Mouse (Mus musculus) midbrain, embryonic 15.5 days (tissue): ENCODE data around the gene Ctf1. TPM values are rescaled to one million over a fixed set of nuclear protein-coding genes. Genes with fewer than 3 reads are reported as not detected.
A peak's percentile ranks its signal among the peaks of the same experiment; 100 is the strongest.

ENCODE experiments used
- ATAC-seq: fragments of 200-750 bp; cut with Nextera tagmentation; replicated peaks from 2 replicates; pipeline ENCODE4 v1.8.0; 2017; ENCODE audit warnings: moderate TSS enrichment
- H3K27ac ChIP-seq: fragments of 300-500 bp; sonication (generic); 2 replicates; pipeline ENCODE4 v1.5.1; 2015; ENCODE audit warnings: mild to moderate bottlenecking, inconsistent platforms
- H3K27me3 ChIP-seq: fragments of 300-500 bp; sonication (generic); replicated peaks from 2 replicates; pipeline ENCODE4 v1.6.1; 2015; ENCODE audit warnings: inconsistent platforms
- H3K36me3 ChIP-seq: fragments of 300-500 bp; sonication (generic); replicated peaks from 2 replicates; pipeline ENCODE4 v1.6.1; 2015; ENCODE audit warnings: inconsistent platforms
- H3K4me1 ChIP-seq: fragments of 300-500 bp; sonication (generic); 2 replicates; pipeline ENCODE4 v1.6.1; 2015; ENCODE audit warnings: inconsistent platforms
- H3K4me2 ChIP-seq: fragments of 300-500 bp; sonication (generic); 2 replicates; pipeline ENCODE4 v1.6.1; 2015; ENCODE audit warnings: inconsistent platforms, mild to moderate bottlenecking, moderate library complexity
- H3K4me3 ChIP-seq: fragments of 300-500 bp; sonication (generic); 2 replicates; pipeline ENCODE4 v1.5.1; 2015; ENCODE audit warnings: mild to moderate bottlenecking, inconsistent platforms
- H3K9ac ChIP-seq: fragments of 300-500 bp; sonication (generic); 2 replicates; pipeline ENCODE4 v1.6.1; 2015; ENCODE audit warnings: mild to moderate bottlenecking, inconsistent platforms
- H3K9me3 ChIP-seq: fragments of 300-500 bp; sonication (generic); 2 replicates; pipeline ENCODE4 v1.6.1; 2016; ENCODE audit warnings: inconsistent platforms
- WGBS: fragments of 180-500 bp; shearing (Covaris S2); methylation state at CpG from one replicate; pipeline ENCODE4 v1.1.7; 2015; ENCODE audit warnings: mixed read lengths; 5-methylcytosine and 5-hydroxymethylcytosine counted together
- polyA plus RNA-seq: library from polyadenylated mRNA; unstranded; fragments of >200 nt; fragmentation: Nextera tagmentation; extraction: Ambion mirVana; gene quantifications from 2 replicates; pipeline ENCODE4 v1.2.1, GENCODE M21; 2015

Ctf1 gene
- polyA plus RNA-seq, 1 experiment from 2014 or later, result 3.8 TPM

GRCm38 (mm10) chr7:127700712-127701331 lies 11.7 kb upstream of the Ctf1 start:
- Histone ChIP-seq H3K9ac (no peak overlapping the region), H3K4me3 (no peak overlapping the region), H3K4me1 (no peaks in the 10 kb centered on the region), H3K27me3 (no peaks in the 10 kb centered on the region), H3K36me3 (peaks cover 20% of the 10 kb centered on the region; the same call in 1 of the 2 replicates), H3K27ac (no peak overlapping the region), H3K4me2 (no peak overlapping the region), H3K9me3 (no peaks in the 10 kb centered on the region)
- no peak for ATAC-seq
- 88% methylated on average over 3 of the region's 3 CpGs for WGBS

DNA sequence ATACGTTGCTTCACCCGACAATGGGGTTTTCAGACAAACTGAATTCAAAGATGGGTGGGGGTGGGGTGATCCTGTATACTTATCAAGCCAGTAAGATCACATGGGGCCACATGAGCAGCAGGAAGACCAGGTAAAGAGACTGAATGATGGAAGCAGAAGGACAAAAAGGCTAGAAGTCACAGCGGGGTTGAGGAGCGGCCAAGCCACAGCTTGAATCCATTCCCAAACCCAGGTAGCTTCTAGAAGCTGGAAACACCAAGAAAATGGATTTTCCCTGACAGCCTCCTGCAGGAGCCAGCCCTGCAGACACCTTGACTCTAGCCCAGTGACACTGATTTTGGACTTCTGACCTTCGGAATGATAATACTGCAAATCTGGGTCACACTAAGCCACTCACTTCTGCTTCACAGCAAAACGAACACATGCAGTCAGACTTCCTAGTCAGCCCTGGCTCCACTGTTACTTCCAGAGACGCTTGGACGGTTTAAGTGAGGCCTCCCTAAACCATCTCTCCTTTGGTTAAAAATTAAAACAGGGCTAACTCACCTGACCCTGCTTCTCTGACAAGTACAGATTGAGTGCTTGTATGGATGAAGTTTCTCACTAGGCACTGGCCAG lies 8.9 kb upstream of the Ctf1 start:
- H3K27ac ChIP-seq, result no peak overlapping the region
- no peak for ATAC-seq
- H3K9ac ChIP-seq, result no peak overlapping the region
- H3K4me2 ChIP-seq, result no peak overlapping the region
- peaks cover 20% of the 10 kb centered on the region; the same call in 1 of the 2 replicates for H3K36me3 ChIP-seq
- H3K4me1 ChIP-seq, result peaks cover 14% of the 10 kb centered on the region
- H3K9me3 ChIP-seq, result no peaks in the 10 kb centered on the region
- H3K27me3 ChIP-seq, result no peaks in the 10 kb centered on the region
- 91% methylated on average over 8 of the region's 8 CpGs for WGBS
- H3K4me3 ChIP-seq, result no peak overlapping the region

DNA sequence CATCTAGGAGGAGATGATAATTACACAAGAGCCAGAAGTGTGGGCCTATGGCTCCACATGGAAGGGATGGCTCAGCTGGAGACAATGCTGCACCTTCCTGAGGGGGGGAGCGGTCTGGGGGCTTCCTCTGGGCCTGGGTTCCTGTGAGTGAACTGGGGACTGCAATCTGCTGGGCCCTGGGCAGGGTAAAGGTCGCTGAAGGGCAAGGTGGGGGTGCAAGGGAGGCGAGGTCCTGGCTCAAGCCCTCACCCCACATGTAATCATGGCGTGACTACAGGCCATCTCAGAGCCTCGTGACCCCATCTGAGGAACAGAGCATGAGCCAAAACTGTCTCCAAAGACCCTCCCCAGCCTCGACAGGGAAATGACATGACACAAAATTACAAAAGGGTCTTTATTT lies 7.9 kb upstream of the Ctf1 start:
- Histone ChIP-seq H3K4me3 (no peak overlapping the region), H3K4me2 (no peak overlapping the region), H3K9me3 (no peaks in the 10 kb centered on the region), H3K9ac (no peak overlapping the region), H3K27ac (no peak overlapping the region), H3K36me3 (peaks cover 20% of the 10 kb centered on the region; the same call in 1 of the 2 replicates), H3K4me1 (peaks cover 21% of the 10 kb centered on the region), H3K27me3 (no peaks in the 10 kb centered on the region)
- 88% methylated on average over 6 of the region's 6 CpGs for WGBS
- no peak for ATAC-seq

- Histone ChIP-seq H3K4me1 (peaks cover 21% of the 10 kb centered on the region), H3K27ac (no peak overlapping the region), H3K4me3 (no peak overlapping the region), H3K27me3 (no peaks in the 10 kb centered on the region), H3K36me3 (peaks cover 20% of the 10 kb centered on the region; the same call in 1 of the 2 replicates), H3K9me3 (no peaks in the 10 kb centered on the region), H3K9ac (no peak overlapping the region), H3K4me2 (no peak overlapping the region)
- 82% methylated on average over 4 of the region's 4 CpGs for WGBS
- no peak for ATAC-seq
These were observed 6.8 kb upstream of the Ctf1 start for GRCm38 (mm10) chr7:127705706-127706105.

GRCm38 (mm10) chr7:127707045-127707956 lies 5.2 kb upstream of the Ctf1 start:
- H3K36me3 ChIP-seq, result peaks cover 20% of the 10 kb centered on the region; the same call in 1 of the 2 replicates
- H3K4me1 ChIP-seq, result peaks cover 22% of the 10 kb centered on the region
- H3K4me2 ChIP-seq, result peak overlapping the region; percentile 70
- H3K27me3 ChIP-seq, result no peaks in the 10 kb centered on the region
- H3K4me3 ChIP-seq, result peak overlapping the region; percentile 85
- peak overlapping the region; percentile 91 for H3K9ac ChIP-seq
- no peaks in the 10 kb centered on the region for H3K9me3 ChIP-seq
- ATAC-seq, result no peak; the same call in 1 of the 2 replicates
- 24% methylated on average over 22 of the region's 22 CpGs for WGBS
- H3K27ac ChIP-seq, result peak overlapping the region; percentile 93

- H3K36me3 ChIP-seq, result peaks cover 18% of the 10 kb centered on the region; the same call in 1 of the 2 replicates
- peak overlapping the region; percentile 70 for H3K4me2 ChIP-seq
- H3K27ac ChIP-seq, result peak overlapping the region; percentile 93
- peak overlapping the region; percentile 85 for H3K4me3 ChIP-seq
- WGBS, result 0% methylated on average over 5 of the region's 5 CpGs
- peak overlapping the region; percentile 91 for H3K9ac ChIP-seq
- H3K9me3 ChIP-seq, result no peaks in the 10 kb centered on the region
- H3K4me1 ChIP-seq, result peaks cover 28% of the 10 kb centered on the region
- peak; percentile 7 for ATAC-seq
- no peaks in the 10 kb centered on the region for H3K27me3 ChIP-seq
These were observed 4.7 kb upstream of the Ctf1 start for GRCm38 (mm10) chr7:127707957-127708206.

DNA sequence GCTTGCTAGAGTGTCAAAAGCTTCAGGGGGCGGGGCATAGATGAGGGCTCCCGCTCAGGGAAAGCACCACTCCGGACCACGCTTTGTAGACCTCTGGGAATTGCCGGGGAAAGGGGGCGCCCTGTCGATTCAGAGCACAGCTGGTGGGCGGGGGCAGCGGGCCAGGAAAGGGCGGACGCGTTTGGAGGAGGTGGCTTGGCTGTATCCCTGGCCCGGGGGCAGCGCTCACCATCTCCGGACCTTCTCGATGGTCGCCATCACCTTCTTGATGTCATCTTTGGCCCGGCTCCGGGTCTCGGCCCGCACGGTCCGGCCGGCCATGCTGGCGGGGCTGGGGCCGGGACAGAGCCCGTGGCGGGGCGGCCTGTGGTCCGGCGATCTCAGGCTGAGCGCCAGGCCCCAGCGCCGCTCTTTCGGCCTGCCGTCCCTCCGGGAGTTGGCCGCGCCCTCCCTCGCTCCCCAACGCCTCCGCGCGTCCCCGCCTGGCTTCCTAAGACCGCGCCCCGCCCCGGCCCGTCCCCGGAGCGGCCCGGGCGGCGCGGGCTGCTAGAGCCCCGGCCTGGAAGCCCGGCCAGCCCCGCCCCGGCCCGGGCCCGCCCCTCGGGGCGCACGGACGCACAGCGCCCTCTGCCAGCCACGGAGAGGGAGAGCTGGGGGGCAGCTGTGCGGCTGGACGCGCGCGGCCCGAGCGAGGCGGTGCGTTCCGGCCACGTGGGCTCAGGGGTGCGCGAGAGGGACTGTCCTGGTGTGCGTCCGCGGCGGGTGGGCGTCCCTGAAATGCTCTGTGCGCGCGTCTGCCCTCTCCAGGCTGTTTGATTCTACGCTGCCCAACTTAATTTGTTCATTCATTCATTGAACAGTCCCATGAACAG lies 4.1 kb upstream of the Ctf1 start, which contains the start of gene Bcl7c:
Gene Bcl7c (minus strand): TSS at position 727 of the 872 bp plus-strand sequence.
- WGBS, result under 1% methylated on average over 67 of the region's 90 CpGs
- Histone ChIP-seq H3K4me1 (peaks cover 32% of the 10 kb centered on the region), H3K9me3 (no peaks in the 10 kb centered on the region)

GRCm38 (mm10) chr7:127709261-127709979 lies 3.1 kb upstream of the Ctf1 start:
- Histone ChIP-seq H3K27ac (peak overlapping the region; percentile 93), H3K9ac (no peak overlapping the region), H3K4me2 (peak overlapping the region; percentile 70), H3K4me1 (peaks cover 33% of the 10 kb centered on the region), H3K4me3 (peak overlapping the region; percentile 85), H3K36me3 (peaks cover 9% of the 10 kb centered on the region; the same call in 1 of the 2 replicates), H3K9me3 (no peaks in the 10 kb centered on the region), H3K27me3 (no peaks in the 10 kb centered on the region)
- ATAC-seq, result no peak
- 76% methylated on average over 5 of the region's 5 CpGs for WGBS

More for the DNA sequence above, 4.1 kb upstream of the Ctf1 start, which contains the start of gene Bcl7c:
- ATAC-seq, result peak; percentile 87
- Histone ChIP-seq H3K36me3 (peaks cover 14% of the 10 kb centered on the region; the same call in 1 of the 2 replicates), H3K27me3 (no peaks in the 10 kb centered on the region), H3K9ac (peak within 1 kb of the TSS; percentile 91), H3K4me2 (peak within 1 kb of the TSS; percentile 70), H3K27ac (peak within 1 kb of the TSS; percentile 93), H3K4me3 (peak within 1 kb of the TSS; percentile 85)

GRCm38 (mm10) chr7:127711031-127711430 lies 1.5 kb upstream of the Ctf1 start:
- Histone ChIP-seq H3K9ac (no peak overlapping the region), H3K9me3 (no peaks in the 10 kb centered on the region), H3K27ac (no peak overlapping the region), H3K27me3 (no peaks in the 10 kb centered on the region), H3K4me3 (no peak overlapping the region), H3K4me1 (peaks cover 33% of the 10 kb centered on the region), H3K4me2 (no peak overlapping the region), H3K36me3 (no peaks in the 10 kb centered on the region)
- no peak for ATAC-seq
- WGBS, result 92% methylated on average over 3 of the region's 3 CpGs

GRCm38 (mm10) chr7:127711456-127711855 lies 1.1 kb upstream of the Ctf1 start:
- ATAC-seq, result no peak
- Histone ChIP-seq H3K4me3 (no peak overlapping the region), H3K36me3 (no peaks in the 10 kb centered on the region), H3K4me2 (no peak overlapping the region), H3K27ac (no peak overlapping the region), H3K9ac (no peak overlapping the region), H3K9me3 (no peaks in the 10 kb centered on the region), H3K4me1 (peaks cover 33% of the 10 kb centered on the region), H3K27me3 (no peaks in the 10 kb centered on the region)
- 69% methylated on average over 3 of the region's 3 CpGs for WGBS

DNA sequence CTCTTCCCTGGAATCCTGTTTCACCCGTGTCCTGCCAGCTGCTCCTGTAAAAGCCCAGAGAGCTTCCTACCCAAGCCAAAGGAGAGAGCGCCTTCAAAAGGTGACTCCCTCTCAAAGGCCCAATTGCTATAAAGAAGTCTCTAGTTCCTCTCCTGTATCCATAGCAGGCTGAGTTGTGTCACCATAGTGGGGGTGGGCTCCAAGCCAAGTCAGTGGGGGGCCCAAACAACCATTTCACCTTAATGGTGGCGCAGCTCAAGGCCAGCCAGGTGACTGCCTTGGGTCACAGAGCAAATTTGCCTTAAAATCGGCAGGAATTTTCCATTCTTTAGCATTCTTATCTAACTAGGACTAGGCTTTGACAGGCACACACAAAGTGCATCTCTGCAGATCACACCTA lies 2.3 kb downstream of the Ctf1 start:
- no peaks in the 10 kb centered on the region for H3K27me3 ChIP-seq
- no peak overlapping the region for H3K4me3 ChIP-seq
- no peak overlapping the region for H3K9ac ChIP-seq
- ATAC-seq, result no peak
- H3K4me2 ChIP-seq, result no peak overlapping the region
- 87% methylated on average over 4 of the region's 4 CpGs for WGBS
- H3K36me3 ChIP-seq, result no peaks in the 10 kb centered on the region
- H3K9me3 ChIP-seq, result no peaks in the 10 kb centered on the region
- peaks cover 18% of the 10 kb centered on the region for H3K4me1 ChIP-seq
- no peak overlapping the region for H3K27ac ChIP-seq
